Mouse (Mus musculus): Measurements from ENCODE around the gene Tll2.

Tll2 gene

GRCm38 (mm10) chr19:41152462-41152861 lies 54.2 kb downstream of the Tll2 start:
- DNase-seq = no peak

- no peak for DNase-seq
Measured at GRCm38 (mm10) chr19:41152016-41152370, 54.6 kb downstream of the Tll2 start.

- DNase-seq = no peak
Measured at GRCm38 (mm10) chr19:41151321-41152015, 55.2 kb downstream of the Tll2 start.

GRCm38 (mm10) chr19:41140961-41141360 lies 65.7 kb downstream of the Tll2 start:
- DNase-seq = no peak

- DNase-seq = no peak
Measured at GRCm38 (mm10) chr19:41139629-41140028, 67.0 kb downstream of the Tll2 start.

GRCm38 (mm10) chr19:41123009-41123408 lies 83.6 kb downstream of the Tll2 start:
- DNase-seq = no peak

- DNase-seq = no peak
Measured at GRCm38 (mm10) chr19:41119924-41120323, 86.7 kb downstream of the Tll2 start.

GRCm38 (mm10) chr19:41118346-41118745 lies 88.3 kb downstream of the Tll2 start:
- no peak for DNase-seq

GRCm38 (mm10) chr19:41117334-41117733 lies 89.3 kb downstream of the Tll2 start:
- DNase-seq = no peak

- DNase-seq = no peak
Measured at GRCm38 (mm10) chr19:41114611-41115010, 92.0 kb downstream of the Tll2 start.

- DNase-seq = no peak
Measured at GRCm38 (mm10) chr19:41113911-41114531, 92.6 kb downstream of the Tll2 start.

- DNase-seq = no peak
Measured at GRCm38 (mm10) chr19:41112609-41113008, 94.0 kb downstream of the Tll2 start.

- no peak for DNase-seq
Measured at GRCm38 (mm10) chr19:41109991-41110390, 96.6 kb downstream of the Tll2 start.

GRCm38 (mm10) chr19:41109496-41109895 lies 97.1 kb downstream of the Tll2 start:
- no peak for DNase-seq

- DNase-seq = no peak
Measured at GRCm38 (mm10) chr19:41108666-41109065, 98.0 kb downstream of the Tll2 start.

- no peak for DNase-seq
Measured at GRCm38 (mm10) chr19:41107530-41107929, 99.1 kb downstream of the Tll2 start.

GRCm38 (mm10) chr19:41104922-41105321 lies 101.7 kb downstream of the Tll2 start:
- peak; percentile 17 to 26 for DNase-seq

- DNase-seq = no peak
Measured at GRCm38 (mm10) chr19:41101390-41101789, 105.2 kb downstream of the Tll2 start.

GRCm38 (mm10) chr19:41100863-41101262 lies 105.8 kb downstream of the Tll2 start:
- DNase-seq = no peak

- DNase-seq = no peak
Measured at GRCm38 (mm10) chr19:41097038-41097437, 109.6 kb downstream of the Tll2 start.

- no peak for DNase-seq
Measured at GRCm38 (mm10) chr19:41091901-41092300, 114.7 kb downstream of the Tll2 start.

GRCm38 (mm10) chr19:41089833-41090232 lies 116.8 kb downstream of the Tll2 start:
- peak; percentile 55 to 59 for DNase-seq

GRCm38 (mm10) chr19:41088491-41088890 lies 118.1 kb downstream of the Tll2 start:
- peak; percentile 10 to 14 for DNase-seq

GRCm38 (mm10) chr19:41087901-41088300 lies 118.7 kb downstream of the Tll2 start:
- no peak for DNase-seq

- DNase-seq = peak; percentile 75 to 77
Measured at GRCm38 (mm10) chr19:41086700-41087099, 119.9 kb downstream of the Tll2 start.
